ENCODE assay signal across 13 mouse cellular contexts in genomic region chr8:8139720-8140119, GRCm38 (mm10).
"Had no signal": no experiment of that assay in that cellular context is flagged by ENCODE, and none has a peak within 500 bp of the region (broad histone marks: within the 10 kb centered on the region; RNA-seq: fewer than 3 reads in every experiment).

No protein-coding gene starts in this region.

- ATAC-seq: midbrain, embryonic 15.5 days had no signal

- H3K36me3 ChIP-seq: midbrain, embryonic 10.5 days; midbrain, embryonic 12.5 days; midbrain, embryonic 15.5 days; stomach, embryonic 15.5 days had no signal

- H3K27me3 ChIP-seq: midbrain, embryonic 15.5 days; stomach, embryonic 15.5 days had no signal

- H3K27ac ChIP-seq: midbrain, embryonic 10.5 days; midbrain, embryonic 12.5 days; midbrain, embryonic 15.5 days; stomach, embryonic 15.5 days; stomach, postnatal 0 days had no signal

- H3K4me1 ChIP-seq: midbrain, embryonic 10.5 days; midbrain, embryonic 12.5 days; midbrain, embryonic 15.5 days; stomach, embryonic 15.5 days had no signal

- H3K9ac ChIP-seq: lung, embryonic 14.5 days; midbrain, embryonic 12.5 days; midbrain, embryonic 15.5 days; stomach, embryonic 15.5 days had no signal

- H3K9me3 ChIP-seq: midbrain, embryonic 10.5 days; midbrain, embryonic 12.5 days; midbrain, embryonic 15.5 days; stomach, embryonic 15.5 days had no signal

- H3K4me3 ChIP-seq: midbrain, embryonic 10.5 days; midbrain, embryonic 12.5 days; midbrain, embryonic 15.5 days; stomach, embryonic 15.5 days had no signal

- DNase-seq: lung, adult 18-20 months; lung, embryonic 14.5 days; lung, postnatal 10 days; lung, postnatal 4 days; right cerebral cortex, postnatal 14 days; thymus, adult 2 months; thymus, postnatal 25 days; thymus, postnatal 4 days had no signal

- H3K4me2 ChIP-seq: lung, embryonic 14.5 days; midbrain, embryonic 12.5 days; midbrain, embryonic 15.5 days; stomach, embryonic 15.5 days had no signal
